Mouse (Mus musculus) stomach, embryonic 16.5 days (tissue): ENCODE data around the gene Ildr2. TPM values are rescaled to one million over a fixed set of nuclear protein-coding genes. Genes with fewer than 3 reads are reported as not detected.

ENCODE experiments used
- ATAC-seq: fragments of 200-750 bp; cut with Nextera tagmentation; 2 replicates; pipeline ENCODE4 v1.8.0; 2017; ENCODE audit warnings: moderate number of reproducible peaks, moderate TSS enrichment; ENCODE audit not compliant: insufficient read depth, low FRiP score
- H3K27ac ChIP-seq: fragments of 300-500 bp; sonication (generic); 2 replicates; pipeline ENCODE4 v1.5.1; 2014; ENCODE audit warnings: low read length
- H3K27me3 ChIP-seq: fragments of 300-500 bp; sonication (generic); 2 replicates; pipeline ENCODE4 v1.6.1; 2014; ENCODE audit warnings: low read length, control low read depth, mixed read lengths; ENCODE audit not compliant: control insufficient read depth, insufficient read depth
- H3K36me3 ChIP-seq: fragments of 300-500 bp; sonication (generic); 2 replicates; pipeline ENCODE4 v1.6.1; 2014; ENCODE audit warnings: low read length; ENCODE audit not compliant: control insufficient read depth, insufficient read depth
- H3K4me1 ChIP-seq: fragments of 300-500 bp; sonication (generic); 2 replicates; pipeline ENCODE4 v1.6.1; 2014; ENCODE audit warnings: low read length, control low read depth, mixed read lengths; ENCODE audit not compliant: control insufficient read depth, insufficient read depth
- H3K4me2 ChIP-seq: fragments of 300-500 bp; sonication (generic); 2 replicates; pipeline ENCODE4 v1.6.1; 2014; ENCODE audit warnings: low read depth, low read length, mixed read lengths
- H3K4me3 ChIP-seq: fragments of 300-500 bp; sonication (generic); replicated peaks from 2 replicates; pipeline ENCODE4 v1.5.1; 2014; ENCODE audit warnings: mild to moderate bottlenecking, low read length
- H3K9ac ChIP-seq: fragments of 300-500 bp; sonication (generic); 2 replicates; pipeline ENCODE4 v1.6.1; 2014; ENCODE audit warnings: low read length
- H3K9me3 ChIP-seq: fragments of 300-500 bp; sonication (generic); replicated peaks from 2 replicates; pipeline ENCODE4 v1.6.1; 2016; ENCODE audit warnings: low read length, control low read depth; ENCODE audit not compliant: control insufficient read depth
- WGBS: fragments of 180-500 bp; shearing (Covaris S2); extraction: QIAGEN DNeasy Blood & Tissue Kit; methylation state at CpG from one replicate; pipeline ENCODE4 v1.1.7; 2014; 5-methylcytosine and 5-hydroxymethylcytosine counted together
- polyA plus RNA-seq: library from polyadenylated mRNA; unstranded; fragments of >200 nt; fragmentation: Nextera tagmentation; extraction: Ambion mirVana; gene quantifications from 2 replicates; pipeline ENCODE4 v1.2.1, GENCODE M21; 2015

Gene Ildr2
- polyA plus RNA-seq, 1 experiment from 2014 or later = 1.1 TPM

DNA sequence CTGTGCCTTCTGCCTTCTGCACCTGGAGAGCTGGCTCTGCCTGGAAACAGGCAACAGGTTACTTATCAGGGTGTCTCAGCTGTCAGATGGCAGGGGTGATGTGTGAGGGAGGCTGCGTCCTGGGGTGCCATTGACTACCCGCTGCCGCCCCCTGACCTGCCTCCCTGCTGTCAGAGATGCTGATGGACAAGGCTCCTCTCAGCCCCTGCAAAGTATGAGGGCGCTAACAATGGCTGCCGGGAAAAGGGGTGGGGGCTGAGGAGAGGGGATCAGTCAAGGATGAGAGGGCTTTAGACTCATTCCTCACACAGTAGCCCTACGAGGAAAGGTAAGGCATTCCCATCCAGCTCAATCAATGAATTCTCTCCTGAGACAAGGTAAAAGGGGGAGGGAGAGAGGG is 2.4 kb downstream of the Ildr2 start:
- ATAC-seq = no peak
- WGBS = 12% methylated on average over 6 of the region's 6 CpGs
- no peak overlapping the region for H3K4me3 ChIP-seq
- no peak overlapping the region for H3K9ac ChIP-seq
- 0 out of 2 replicates have a peak, but pooled peaks cover 4% of the 10 kb centered on the region for H3K4me1 ChIP-seq
- H3K4me2 ChIP-seq = no peak overlapping the region
- no peaks in the 10 kb centered on the region for H3K9me3 ChIP-seq
- peaks cover 31% of the 10 kb centered on the region for H3K27me3 ChIP-seq
- H3K36me3 ChIP-seq = no peaks in the 10 kb centered on the region
- no peak overlapping the region for H3K27ac ChIP-seq

DNA sequence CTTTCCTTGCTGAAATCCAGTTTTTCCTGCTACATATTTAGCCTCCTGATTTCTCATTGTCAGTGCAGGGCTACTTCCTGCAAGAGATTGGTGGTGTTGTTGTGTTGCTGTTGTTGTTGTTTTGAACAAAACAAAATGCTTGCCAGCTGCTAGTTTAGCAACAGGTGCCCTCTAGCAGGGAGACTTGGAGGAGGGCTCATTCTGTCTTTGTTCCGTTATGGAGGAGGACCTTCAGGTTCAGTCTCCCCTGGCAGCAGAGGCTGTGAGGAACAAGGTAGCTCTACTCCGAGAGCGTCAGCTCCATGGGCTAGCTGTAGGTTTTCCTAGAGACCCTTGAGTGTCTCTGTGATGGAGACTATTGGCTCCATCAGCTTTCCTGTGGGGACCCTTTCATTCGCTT is 3.0 kb downstream of the Ildr2 start:
- Histone ChIP-seq H3K27ac (no peak overlapping the region), H3K4me1 (0 out of 2 replicates have a peak, but pooled peaks cover 4% of the 10 kb centered on the region), H3K36me3 (no peaks in the 10 kb centered on the region), H3K9me3 (no peaks in the 10 kb centered on the region), H3K4me3 (no peak overlapping the region), H3K9ac (no peak overlapping the region), H3K27me3 (peaks cover 28% of the 10 kb centered on the region), H3K4me2 (no peak overlapping the region)
- 69% methylated on average over 4 of the region's 4 CpGs for WGBS
- ATAC-seq = no peak

- H3K4me1 ChIP-seq = 0 out of 2 replicates have a peak, but pooled peaks cover 4% of the 10 kb centered on the region
- peaks cover 13% of the 10 kb centered on the region for H3K27me3 ChIP-seq
- peak; percentile 58; the same call in 1 of the 2 replicates for ATAC-seq
- WGBS = 64% methylated on average over 6 of the region's 6 CpGs
- H3K4me2 ChIP-seq = no peak overlapping the region
- H3K9me3 ChIP-seq = no peaks in the 10 kb centered on the region
- no peak overlapping the region for H3K9ac ChIP-seq
- no peak overlapping the region for H3K27ac ChIP-seq
- no peak overlapping the region for H3K4me3 ChIP-seq
- no peaks in the 10 kb centered on the region for H3K36me3 ChIP-seq
Measured at GRCm38 (mm10) chr1:166259526-166259925, 5.6 kb downstream of the Ildr2 start.

DNA sequence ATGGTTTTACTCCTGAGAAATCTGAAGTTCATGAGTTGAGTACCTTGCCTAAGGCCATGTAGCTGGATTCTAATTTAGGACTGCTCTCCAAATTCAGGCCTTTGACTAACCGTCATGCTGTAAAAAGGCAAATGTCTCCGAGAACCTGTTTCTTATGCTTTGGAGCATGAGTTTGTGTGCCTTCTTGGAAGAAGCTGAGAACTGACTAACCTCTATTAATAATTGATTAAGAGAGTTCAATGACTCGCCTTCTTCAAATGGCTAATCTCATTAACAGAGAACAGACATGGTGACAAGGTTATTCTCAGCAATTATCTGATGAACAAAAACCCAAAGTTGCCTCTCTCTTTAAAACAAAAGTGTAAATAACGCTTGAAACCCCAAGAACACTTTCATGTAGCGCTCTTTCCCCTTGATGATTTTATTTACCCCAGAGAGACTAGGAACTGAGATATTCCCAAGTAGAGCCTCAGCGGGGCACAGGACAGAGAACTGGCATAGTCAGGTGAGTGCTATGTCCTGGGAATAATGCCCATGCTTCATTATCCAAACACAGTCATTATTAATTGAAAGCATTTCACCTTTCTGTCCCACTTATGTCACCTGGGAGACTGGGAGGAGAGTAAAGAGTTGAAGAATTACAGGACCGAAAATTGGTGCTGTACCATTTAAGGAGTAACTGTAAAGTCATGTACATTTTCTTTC is 12.2 kb downstream of the Ildr2 start:
- Histone ChIP-seq H3K9ac (no peak overlapping the region), H3K9me3 (no peaks in the 10 kb centered on the region), H3K27ac (no peak overlapping the region), H3K36me3 (no peaks in the 10 kb centered on the region), H3K27me3 (no peaks in the 10 kb centered on the region), H3K4me3 (no peak overlapping the region), H3K4me2 (no peak overlapping the region), H3K4me1 (no peaks in the 10 kb centered on the region)
- 76% methylated on average over 7 of the region's 7 CpGs for WGBS
- ATAC-seq = no peak

- Histone ChIP-seq H3K9me3 (no peaks in the 10 kb centered on the region), H3K4me1 (no peaks in the 10 kb centered on the region), H3K4me2 (no peak overlapping the region), H3K4me3 (no peak overlapping the region), H3K27ac (no peak overlapping the region), H3K36me3 (no peaks in the 10 kb centered on the region), H3K27me3 (no peaks in the 10 kb centered on the region), H3K9ac (no peak overlapping the region)
- no peak for ATAC-seq
- WGBS = 91% methylated on average over 9 of the region's 9 CpGs
Measured at GRCm38 (mm10) chr1:166266918-166267317, 13.0 kb downstream of the Ildr2 start.

DNA sequence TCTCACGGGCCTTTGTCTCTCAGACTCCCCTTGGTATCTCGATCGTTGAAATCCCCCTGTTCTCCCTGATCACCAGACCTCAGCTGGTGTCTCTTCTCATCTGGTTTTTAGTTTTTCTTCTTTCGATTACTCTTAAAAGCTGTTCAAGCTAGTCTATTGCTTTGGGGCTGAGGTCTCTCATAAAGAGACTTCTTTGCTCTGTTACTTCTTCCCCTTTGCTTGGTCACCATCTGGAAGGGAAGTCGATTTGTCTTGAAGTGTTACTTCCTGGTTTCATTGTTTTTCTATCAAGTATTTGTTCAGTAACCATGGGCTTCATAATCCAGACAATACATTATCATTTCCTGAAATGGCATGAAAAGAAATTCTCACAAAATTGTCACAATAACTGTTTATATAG is 14.3 kb downstream of the Ildr2 start:
- no peak overlapping the region for H3K4me2 ChIP-seq
- H3K36me3 ChIP-seq = no peaks in the 10 kb centered on the region
- ATAC-seq = no peak
- H3K4me1 ChIP-seq = no peaks in the 10 kb centered on the region
- H3K9ac ChIP-seq = no peak overlapping the region
- no peak overlapping the region for H3K4me3 ChIP-seq
- WGBS = 84% methylated on average over 5 of the region's 5 CpGs
- no peak overlapping the region for H3K27ac ChIP-seq
- H3K27me3 ChIP-seq = no peaks in the 10 kb centered on the region
- H3K9me3 ChIP-seq = no peaks in the 10 kb centered on the region

GRCm38 (mm10) chr1:166278786-166279185 is 24.8 kb downstream of the Ildr2 start:
- WGBS = 40% methylated on average over 2 of the region's 2 CpGs
- H3K9me3 ChIP-seq = no peaks in the 10 kb centered on the region
- no peak overlapping the region for H3K4me2 ChIP-seq
- H3K27ac ChIP-seq = no peak overlapping the region
- peaks cover 8% of the 10 kb centered on the region for H3K4me1 ChIP-seq
- no peak overlapping the region for H3K9ac ChIP-seq
- H3K36me3 ChIP-seq = no peaks in the 10 kb centered on the region
- ATAC-seq = no peak
- H3K27me3 ChIP-seq = no peaks in the 10 kb centered on the region
- H3K4me3 ChIP-seq = no peak overlapping the region

GRCm38 (mm10) chr1:166279580-166280206 is 25.8 kb downstream of the Ildr2 start:
- Histone ChIP-seq H3K36me3 (no peaks in the 10 kb centered on the region), H3K4me3 (no peak overlapping the region), H3K9me3 (no peaks in the 10 kb centered on the region), H3K9ac (no peak overlapping the region), H3K4me1 (peaks cover 8% of the 10 kb centered on the region), H3K27me3 (no peaks in the 10 kb centered on the region), H3K27ac (no peak overlapping the region), H3K4me2 (no peak overlapping the region)
- ATAC-seq = no peak
- WGBS = 45% methylated on average over 9 of the region's 9 CpGs

GRCm38 (mm10) chr1:166280566-166280965 is 26.6 kb downstream of the Ildr2 start:
- H3K27ac ChIP-seq = no peak overlapping the region
- H3K4me2 ChIP-seq = no peak overlapping the region
- H3K36me3 ChIP-seq = no peaks in the 10 kb centered on the region
- no peaks in the 10 kb centered on the region for H3K9me3 ChIP-seq
- no peak overlapping the region for H3K9ac ChIP-seq
- H3K4me3 ChIP-seq = no peak overlapping the region
- ATAC-seq = no peak
- WGBS = 6% methylated on average over 1 of the region's 1 CpGs
- peaks cover 8% of the 10 kb centered on the region for H3K4me1 ChIP-seq
- H3K27me3 ChIP-seq = no peaks in the 10 kb centered on the region
